Mouse (Mus musculus) WW6 (cell line): ENCODE results near the gene Eif2b1.
"Not testable (repeated sequence)": the region's sequence is repeated elsewhere in the genome, so short reads cannot be mapped to it uniquely, and the experiment has no call there.

ENCODE experiments used
- DNase-seq: peaks from one replicate; pipeline ENCODE4 v3.0.0-alpha.2; 2013; ENCODE audit warnings: low read depth, low spot score

Eif2b1 gene

DNA sequence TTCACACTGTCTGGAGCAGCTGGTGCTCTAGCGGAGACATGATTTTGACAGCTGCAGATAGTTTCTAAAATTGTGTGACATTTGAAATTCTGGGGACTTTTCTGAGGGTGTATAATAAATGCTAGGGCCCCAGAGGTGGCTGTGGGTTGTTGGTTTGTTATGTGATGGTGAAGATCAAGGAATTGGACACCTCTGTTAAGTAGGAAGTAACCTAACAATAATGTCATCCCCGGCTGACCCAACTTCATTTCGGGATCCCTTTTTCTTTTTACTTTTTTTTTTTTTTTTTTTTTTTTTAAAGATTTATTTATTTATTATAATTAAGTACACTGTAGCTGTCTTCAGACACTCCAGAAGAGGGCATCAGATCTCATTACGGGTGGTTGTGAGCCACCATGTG lies 28.2 kb downstream of the Eif2b1 start:
- DNase-seq = not testable (repeated sequence)

DNA sequence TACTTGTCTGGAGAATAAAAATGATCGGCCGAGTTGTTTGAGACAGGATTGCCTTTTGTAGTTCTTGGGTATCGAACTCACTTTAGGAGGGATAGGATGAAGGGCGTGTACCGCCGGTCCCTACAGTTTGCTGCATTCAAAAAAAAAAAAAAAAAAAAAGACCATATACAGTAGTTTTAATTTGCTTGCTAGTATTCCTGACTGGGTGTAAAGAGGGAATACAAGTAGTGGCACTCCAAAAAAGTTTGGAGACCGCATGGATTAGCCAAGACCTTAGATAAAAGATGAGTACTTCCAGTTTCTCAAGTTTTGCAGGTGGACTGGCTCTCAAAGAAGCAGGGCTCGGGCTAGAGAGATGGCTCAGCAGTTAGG lies 37.3 kb downstream of the Eif2b1 start:
- DNase-seq = no peak

DNA sequence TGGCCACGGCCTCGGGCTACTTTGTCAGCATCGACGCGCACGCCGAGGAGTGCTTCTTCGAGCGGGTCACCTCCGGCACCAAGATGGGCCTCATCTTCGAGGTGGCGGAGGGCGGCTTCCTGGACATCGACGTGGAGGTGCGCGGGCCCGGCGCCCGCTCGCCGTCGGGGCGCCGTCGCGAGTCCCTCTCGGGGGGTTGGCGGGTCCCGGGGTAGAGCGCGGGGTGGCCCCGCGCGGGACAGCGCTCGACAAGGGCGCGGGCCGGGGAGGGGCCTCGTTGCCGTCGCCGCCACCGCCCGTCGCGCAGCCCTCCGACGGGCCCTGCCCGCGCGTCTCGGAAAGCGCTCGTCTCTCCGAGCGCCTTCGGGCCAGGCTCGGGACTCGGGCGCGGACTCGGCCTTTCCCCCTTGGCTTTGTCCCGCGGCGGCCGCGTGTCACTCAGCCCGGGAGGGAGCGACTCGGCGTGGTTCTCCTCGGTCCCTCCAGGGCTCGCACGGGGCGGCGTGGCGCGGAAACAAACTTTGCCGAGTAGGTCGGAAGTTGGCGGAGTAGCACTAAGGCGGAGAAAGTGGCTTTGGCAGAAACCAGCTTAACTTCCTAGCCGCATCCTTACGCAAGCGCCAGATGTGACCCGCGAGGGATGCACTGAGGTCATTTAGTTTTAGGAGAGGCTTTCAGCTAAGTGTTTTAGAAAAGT lies 37.9 kb downstream of the Eif2b1 start:
- DNase-seq = no peak

DNA sequence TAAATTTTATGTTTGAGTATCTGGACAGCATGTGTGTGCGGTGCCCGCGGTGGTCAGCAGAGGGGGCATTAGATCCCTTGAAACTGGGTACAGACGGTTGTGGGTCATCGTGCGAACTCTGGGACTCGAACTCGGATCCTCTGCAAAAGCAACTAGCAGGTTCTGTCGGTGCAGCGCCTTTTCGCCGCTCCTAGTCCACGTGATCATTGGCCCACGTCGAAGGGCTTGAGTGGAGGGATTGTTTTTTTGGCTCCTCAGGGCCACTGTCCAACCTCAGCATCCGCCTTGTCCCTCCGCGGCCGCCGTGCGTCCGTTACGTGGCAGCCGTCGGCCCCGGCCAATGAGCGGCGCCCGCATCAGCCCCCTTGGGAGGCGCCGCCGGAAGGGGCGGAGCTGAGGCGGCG lies 38.5 kb downstream of the Eif2b1 start, which contains the start of gene Tmed2:
TSS of gene Tmed2 (plus strand) at position 313 of the 404 bp plus-strand sequence.
- peak; percentile 88 for DNase-seq

DNA sequence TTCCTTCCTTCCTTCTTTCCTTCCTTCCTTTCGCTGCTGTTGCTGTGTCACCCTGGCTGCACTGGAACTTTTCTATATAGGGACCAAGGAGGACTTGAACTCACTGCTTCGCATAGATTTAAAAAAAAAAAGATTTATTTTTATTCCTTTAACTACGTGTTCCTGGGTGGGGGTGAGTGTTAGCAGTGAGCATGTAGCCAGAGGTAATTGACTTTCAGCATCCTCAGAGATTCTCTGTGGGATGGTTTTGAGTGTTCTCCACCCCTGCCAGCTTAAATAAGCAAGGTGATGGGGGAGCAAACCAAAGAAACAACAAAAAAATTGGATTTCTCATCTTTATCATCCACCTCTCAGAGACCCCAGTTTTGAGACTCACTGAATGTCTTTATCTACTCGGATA lies 39.0 kb downstream of the Eif2b1 start:
- no peak for DNase-seq

DNA sequence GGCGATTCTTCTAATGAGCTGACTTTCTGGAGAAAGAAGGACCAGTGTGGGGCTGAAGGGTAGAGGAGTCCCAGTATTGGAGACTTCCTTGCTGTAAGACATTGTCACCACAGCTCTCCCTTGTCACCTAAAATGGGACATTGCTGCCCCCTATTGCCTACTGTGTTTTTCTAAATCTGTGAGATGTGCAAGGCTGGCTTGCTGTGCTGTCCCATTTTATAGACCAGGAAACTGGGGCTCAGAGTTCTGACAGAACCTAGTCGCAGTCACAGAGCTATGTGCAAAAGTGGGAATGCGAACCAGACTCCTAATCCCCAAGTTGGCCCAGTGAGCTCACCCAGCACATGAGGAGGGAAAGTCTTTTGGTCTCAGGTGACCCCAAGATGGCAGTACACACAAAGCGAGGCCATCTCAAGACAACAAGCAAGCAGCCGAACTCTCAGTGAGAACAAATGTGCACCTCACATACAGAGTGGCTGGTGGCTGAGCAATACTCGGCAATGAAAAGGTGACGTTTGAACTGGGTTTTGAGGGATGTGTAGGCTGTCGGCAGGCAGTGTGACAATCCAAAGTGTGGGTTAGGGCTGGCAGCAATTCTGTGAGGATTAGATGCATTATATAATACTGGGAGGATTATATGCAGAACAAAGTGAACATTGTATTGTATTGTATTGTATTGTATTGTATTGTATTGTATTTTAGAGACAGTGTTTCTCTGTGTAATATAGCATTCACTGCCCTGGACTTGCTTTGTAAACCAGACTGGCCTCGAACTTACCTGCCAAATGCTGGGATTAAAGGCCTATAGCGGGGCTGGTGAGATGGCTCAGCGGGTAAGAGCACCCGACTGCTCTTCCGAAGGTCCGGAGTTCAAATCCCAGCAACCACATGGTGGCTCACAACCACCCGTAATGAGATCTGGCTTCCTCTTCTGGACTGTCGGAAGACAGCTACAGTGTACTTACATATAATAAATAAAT lies 39.8 kb downstream of the Eif2b1 start:
- no peak for DNase-seq

DNA sequence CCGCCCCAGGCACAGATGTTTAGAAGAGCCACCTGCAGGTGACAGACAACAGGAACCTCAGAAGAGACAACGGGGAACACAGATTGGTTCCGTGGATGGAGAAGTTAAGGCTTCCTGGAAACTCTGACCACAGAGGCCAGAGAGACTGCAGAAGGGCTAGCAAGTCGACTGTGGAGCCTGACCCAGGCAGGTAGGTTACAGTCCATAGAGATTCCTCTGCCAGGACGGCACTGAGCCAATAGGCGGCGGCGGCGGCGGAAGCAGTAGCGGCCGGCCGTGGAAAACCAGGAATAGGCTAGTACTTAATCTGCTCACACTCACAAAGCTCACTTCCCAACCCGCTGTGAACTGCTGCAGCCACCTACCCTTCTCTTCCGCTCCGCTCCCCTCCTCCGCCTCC lies 42.2 kb downstream of the Eif2b1 start:
- DNase-seq = no peak

DNA sequence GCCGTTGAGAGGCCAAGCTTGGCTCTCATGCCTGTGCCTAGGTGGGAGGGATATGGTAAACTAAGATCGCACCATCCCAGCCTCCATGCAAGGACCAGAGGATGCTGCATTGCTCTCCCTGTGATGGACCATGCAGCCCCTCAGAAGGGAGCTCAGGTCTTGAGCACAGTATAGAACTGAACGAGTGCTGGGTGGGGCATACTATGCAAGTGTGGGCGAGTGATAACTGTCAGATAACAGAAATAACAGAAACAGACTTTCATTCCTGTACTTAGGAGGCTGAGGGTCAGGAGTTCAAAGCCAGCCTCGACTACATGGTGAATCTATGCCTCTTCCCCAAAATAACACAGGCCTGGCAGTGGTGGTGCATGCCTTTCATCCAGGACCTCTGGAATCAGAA lies 43.9 kb downstream of the Eif2b1 start:
- DNase-seq = no peak

DNA sequence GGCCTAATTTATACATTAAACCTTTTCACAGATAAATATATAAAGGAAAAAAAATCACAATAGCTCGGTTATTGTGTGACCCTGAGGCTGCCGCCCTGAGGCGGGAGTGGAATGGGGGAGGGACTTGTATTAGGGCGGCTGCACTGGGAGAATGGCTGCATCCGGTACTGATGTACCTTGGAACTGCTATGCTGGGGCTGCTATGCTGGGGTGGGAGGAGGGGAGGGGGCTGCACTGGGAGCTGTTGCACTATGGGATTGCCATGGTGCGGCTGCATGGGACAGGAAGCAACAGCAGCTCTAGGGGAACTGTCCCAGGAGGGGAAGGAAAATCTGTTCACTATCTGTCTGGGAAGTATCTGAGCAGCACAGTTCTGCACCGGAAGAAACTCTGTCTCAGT lies 46.5 kb downstream of the Eif2b1 start:
- no peak for DNase-seq

DNA sequence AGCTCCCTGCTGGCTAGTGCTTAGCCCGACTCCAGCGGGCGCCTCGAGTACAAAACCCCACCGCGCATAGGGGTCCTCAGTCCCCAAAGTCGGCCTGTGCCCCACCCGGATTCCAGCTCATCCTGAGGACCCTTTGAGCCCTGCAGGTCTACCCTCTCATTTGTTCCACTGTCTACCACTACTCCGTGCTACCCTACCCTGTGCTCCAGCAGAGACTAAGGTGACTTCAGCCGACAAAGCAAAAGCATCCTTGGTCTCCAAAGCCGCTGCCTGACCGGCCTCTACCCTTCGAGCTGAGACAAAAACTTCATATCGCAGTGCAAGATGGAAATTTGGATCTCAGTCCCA lies 47.4 kb downstream of the Eif2b1 start:
- DNase-seq = no peak

DNA sequence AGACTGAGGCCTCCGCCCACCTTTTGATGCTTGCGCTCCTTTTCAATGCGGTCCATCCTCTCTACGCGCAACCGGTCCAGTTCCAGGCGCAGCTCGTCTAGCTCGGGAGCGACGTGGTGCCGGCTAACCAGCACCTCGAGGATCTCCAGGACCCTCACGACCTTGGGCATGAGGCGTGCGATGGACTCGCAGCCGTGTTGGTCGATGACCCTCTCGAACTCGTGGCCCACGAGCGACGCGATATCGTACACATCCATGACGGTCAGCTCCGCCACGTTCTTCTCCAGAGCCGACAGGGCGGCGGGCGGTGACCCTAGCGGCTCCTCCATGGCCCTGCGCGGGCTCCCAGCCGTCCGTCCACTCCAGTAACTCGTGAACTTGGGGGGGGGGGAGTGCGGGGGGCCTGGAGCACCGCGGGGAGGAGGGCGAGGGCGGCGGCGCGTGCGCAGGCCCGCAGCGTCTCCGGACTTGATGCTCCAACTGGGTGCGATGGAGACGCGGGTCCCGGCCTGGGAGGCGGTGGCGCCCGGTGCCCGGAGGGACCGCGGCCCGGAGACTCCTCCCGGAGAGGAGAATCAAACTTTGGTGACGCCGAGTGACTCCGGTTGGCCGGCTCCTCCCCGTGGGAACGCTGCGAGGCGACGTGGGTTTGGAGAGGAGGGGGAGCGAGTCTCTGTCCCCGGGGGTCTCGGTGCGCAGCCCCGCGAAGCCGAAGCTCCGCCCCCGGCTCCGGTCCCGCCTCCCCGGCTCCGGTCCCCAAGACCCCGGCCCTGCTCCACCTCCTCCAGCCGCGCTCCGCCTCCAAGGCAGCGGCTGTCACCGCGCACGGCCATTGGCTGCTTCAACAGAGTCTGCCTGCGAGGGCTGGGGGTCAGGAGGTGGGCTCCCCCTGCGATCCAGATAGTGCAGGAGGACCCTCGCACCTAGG lies 48.0 kb downstream of the Eif2b1 start, which contains the start of gene Rilpl1:
TSS of gene Rilpl1 (minus strand) at position 737 of the 928 bp plus-strand sequence.
- DNase-seq = no peak

DNA sequence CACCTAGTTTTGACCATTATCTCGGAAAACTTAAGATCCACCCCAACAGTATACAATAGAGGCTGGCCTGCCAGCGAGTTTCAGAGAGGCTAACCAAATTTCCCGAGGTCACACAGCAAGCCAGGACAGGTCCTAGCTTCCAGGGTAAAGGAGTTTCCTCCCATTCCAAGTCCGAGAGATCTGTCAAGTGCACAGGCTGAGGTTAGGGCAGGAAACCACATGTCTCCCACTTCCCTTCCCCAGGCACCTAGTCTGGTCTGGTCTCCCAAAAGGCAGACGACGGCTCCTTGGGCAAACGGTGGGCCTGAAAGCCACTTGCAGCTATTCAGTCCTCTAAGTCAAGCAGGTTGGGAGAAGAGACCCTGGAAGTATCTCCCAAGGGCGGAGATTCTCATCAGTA lies 49.2 kb downstream of the Eif2b1 start:
- no peak for DNase-seq

DNA sequence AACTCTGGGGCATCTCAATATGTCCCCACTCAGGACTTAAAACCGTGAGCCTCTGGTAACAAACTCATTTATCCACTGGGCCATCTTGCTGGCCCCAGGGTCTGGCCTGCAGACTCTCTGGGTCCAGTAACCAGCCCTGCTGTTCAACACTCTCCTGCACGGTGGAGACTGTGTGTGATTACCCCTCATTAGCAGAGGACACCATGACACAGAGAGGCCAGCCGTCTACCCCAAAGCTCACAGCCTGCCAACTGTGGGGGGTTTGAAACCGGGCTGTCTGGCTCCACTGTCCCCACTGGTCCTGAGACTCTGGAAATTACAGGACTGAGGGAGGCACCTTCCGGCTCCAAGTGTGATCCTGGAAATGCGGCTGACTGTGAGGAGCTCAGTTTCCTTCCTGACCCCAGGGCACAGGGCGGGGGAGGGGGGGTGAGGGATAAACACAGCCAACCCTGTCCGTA lies 49.7 kb downstream of the Eif2b1 start:
- DNase-seq = no peak

DNA sequence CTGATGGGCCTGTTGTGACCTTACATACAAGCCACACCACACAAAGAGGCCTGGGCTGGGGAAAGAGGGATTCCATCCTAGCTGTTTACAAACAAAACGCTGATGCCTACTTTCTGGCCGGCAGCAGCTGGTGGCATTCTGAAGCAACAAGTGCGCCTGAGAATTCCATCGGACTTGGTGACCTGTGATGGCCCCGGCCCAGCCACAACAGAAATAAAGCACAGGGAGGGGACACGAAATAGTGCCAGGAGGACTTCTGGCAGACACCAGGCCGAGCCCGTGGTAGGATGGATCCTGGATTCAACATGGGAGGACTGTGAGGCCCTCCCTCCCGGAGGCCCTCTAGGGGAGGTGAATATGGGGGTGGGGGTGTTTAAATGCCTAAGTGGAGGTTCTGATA lies 50.1 kb downstream of the Eif2b1 start:
- DNase-seq = no peak

DNA sequence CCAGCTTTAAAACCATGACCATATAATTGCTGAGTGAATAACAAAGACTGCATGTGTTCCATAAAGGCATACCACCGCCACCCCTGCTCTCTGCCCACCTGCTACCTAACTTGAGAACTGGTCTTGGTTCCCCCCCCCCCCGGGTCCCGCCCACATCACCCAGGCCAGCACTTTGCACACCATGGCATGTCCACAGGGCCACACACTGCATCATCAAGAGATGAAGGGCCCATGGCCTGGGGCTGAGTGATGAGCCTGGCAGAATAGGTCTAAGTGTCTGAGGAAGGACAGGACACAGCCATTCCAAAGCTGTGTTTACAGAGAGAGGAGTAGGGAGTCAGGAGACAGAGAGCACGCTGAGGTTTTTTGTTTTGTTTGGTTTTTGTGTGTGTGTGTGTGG lies 50.6 kb downstream of the Eif2b1 start:
- no peak for DNase-seq

DNA sequence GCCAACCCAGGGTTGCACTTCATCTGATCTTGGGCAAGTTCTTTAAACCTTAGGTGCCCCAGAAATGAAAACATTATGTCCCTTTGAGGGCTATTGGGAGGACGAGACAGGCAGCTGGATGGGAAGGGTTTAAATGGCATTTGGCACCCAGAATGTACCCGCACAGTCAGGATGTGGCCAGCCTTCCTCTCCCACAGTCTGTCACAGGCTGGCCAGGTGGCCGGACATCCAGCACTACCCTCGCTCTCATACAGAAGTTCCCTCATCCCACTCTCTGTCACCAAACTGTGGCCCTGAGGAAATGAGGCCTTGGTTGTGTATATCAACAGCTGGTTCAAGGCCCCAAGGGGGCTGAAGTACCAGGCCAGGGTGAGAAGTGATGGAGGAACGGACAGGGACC lies 54.0 kb downstream of the Eif2b1 start:
- no peak for DNase-seq

DNA sequence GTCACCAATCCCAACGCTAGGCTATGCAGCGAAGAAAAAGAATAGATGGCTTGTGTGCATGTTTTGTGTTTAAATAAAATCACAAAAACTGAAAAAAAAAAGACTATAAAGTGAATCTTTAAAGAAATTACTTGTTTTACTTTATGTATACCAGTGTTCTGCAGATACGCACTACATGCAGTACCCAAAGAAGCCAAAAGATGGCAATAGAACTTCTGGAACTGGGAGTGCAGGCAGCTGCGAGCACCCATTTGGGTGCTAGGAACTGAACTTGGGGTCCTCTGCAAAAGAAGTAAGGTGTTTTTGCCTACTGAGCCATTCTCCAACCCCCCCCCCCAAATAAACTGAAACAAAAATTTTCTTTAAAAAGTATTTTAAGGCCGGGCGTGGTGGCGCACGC lies 55.9 kb downstream of the Eif2b1 start:
- DNase-seq = no peak

DNA sequence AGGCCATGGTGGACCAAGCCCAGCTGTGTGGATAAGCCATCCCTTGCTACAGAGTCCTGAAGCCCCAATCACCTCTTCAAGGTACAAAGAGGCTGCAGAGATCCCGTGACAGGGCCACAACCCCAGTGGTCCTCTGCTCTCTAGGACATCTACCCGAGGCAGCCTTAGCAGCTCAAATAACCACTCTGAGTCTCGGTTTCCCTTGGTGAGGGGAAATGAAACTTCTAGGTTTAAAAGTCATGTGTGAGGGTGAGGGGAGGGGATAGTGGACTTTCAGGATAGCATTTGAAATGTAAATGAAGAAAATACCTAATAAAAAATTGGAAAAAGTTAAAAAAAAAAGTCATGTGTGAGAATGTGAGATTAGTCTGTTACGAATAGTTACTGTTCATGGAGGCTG lies 57.3 kb downstream of the Eif2b1 start:
- no peak for DNase-seq
